Mouse (Mus musculus) mouse trophoblast stem cell (cell line): Measurements from ENCODE around the gene Enpp7.

Experiments
- in situ Hi-C, 2 experiments: fragments of 300-500 bp; cut with MseI, MboI; formaldehyde crosslinking; loops; 2 replicates in 1 of 2; 3 replicates in 1 of 2; pipeline ENCODE4 v1.15.1; 2025

Enpp7 gene

DNA sequence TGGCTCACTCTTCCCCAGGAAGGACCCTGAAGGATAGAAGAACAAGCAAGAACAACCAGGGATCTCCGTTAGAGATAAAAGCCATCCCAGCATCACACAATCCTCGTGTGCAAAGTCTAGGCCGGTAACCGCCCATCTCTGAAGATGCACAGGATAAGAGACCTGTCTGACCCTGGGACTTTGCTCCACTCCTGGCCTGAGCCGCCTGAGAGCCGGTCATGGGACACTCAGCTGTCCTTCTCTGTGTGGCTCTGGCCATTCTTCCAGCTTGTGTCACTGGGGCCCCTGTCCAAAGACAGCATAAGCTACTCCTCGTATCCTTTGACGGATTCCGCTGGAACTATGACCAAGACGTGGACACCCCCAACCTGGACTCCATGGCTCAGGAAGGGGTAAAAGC, at the start of gene Enpp7:
TSS of gene Enpp7 (plus strand) at position 190 of the 400 bp plus-strand sequence.
- in situ Hi-C loops = no loop called here

DNA sequence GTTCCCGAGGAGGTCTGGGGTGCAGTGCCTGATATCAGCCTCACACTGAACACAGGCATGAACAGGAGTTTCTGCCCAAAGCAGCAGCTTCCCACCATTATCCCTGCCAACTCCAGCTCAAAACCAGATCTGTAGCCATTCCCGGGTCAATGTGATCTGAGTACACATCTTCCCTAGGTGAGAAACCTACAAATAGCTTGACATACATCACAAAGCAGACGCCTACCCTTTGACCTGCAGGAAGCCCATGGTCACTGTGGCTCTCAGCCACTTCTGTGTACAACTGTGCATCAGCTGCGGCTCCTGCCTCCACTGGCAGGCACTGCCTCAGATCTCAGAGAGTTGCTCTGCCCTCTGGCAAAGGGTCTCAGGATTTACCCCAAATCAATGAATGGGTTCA, 48.3 kb upstream of the Enpp7 start:
- in situ Hi-C loops = no loop called here

DNA sequence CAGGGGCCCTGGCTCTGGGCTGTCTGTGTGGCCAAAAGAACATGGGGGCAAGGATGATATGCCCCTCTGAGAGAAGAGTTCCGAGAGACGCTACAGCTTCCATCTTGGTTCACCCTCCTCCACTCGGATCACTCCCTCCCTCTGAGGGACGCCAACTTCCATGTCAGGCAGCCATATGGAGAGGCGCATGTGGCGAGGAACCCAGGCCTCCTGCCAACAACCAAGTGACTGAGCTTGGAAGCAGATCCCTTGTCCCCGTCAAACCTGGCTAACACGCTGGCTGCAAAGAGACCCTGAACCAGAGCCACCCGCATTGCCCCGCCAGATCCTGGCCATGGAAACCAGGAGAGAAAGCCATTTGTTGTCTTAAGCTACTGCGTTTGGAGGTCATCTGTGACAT, 47.4 kb upstream of the Enpp7 start:
- in situ Hi-C loops = no loop called here

- in situ Hi-C loops = no loop called here
Observed at GRCm38 (mm10) chr11:118941268-118941667, 46.7 kb upstream of the Enpp7 start.

GRCm38 (mm10) chr11:118945868-118946267, 42.1 kb upstream of the Enpp7 start:
- in situ Hi-C loops = no loop called here

DNA sequence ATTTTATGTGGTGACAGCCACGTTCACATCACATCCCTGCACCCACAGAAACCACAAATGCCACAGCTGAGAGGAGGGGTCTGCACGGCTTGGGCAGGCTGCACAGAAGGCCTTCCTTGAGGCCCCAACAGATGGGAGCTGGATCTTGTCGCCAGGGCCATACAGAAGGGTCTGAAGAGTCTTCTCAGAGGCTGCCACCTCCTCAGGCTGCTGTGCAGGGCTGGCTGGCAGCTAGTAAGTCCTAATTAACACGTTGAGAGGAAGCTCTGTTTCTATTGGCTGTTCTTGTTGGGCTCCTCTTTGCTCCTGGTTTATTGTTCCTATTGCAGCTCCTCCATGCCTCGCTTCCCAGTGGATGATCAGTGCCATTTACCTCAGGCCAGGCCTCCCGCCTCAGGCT, 33.0 kb upstream of the Enpp7 start:
- in situ Hi-C loops = no loop called here

- in situ Hi-C loops = no loop called here
Observed at GRCm38 (mm10) chr11:118957070-118957471, 30.9 kb upstream of the Enpp7 start.

DNA sequence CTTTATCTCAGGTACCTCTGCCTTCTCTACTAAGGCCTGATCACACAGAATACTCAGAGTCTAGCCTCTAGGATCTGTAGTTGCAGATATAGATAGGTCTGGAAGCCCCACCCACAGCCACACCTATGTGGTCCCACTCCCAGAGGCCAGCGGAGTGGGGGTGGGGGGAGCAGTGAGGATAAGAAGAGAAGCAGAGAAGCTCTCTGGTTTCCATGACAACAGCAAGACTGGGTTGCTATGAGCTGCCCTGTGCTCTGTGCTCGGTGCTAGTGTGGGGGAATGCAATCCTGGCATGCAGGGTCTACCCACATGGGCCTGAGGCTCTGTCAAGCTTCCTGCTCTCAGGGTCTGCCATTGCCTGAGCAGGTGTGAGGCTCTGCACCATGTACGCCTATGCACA, 27.3 kb upstream of the Enpp7 start:
- in situ Hi-C loops = no loop called here

DNA sequence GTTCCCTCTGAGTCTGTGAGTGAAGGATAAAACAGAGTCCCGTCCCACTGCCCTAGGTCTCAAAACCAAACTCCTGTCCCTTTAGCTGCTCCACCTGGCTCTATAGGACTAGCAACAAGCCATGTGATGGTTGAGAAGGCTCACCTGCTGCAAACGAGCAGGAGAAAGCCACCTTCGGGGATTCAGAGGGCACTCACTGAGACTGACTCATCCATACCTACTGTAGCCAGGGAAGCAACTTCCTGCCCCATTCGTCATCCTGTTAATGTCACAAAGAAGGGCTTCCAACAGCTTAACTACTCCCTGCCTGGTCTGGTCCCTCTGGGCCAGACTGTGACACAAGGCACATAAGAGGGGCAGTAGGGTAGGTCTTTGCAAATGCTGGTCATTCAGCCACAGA, 25.5 kb upstream of the Enpp7 start:
- in situ Hi-C loops = no loop called here

DNA sequence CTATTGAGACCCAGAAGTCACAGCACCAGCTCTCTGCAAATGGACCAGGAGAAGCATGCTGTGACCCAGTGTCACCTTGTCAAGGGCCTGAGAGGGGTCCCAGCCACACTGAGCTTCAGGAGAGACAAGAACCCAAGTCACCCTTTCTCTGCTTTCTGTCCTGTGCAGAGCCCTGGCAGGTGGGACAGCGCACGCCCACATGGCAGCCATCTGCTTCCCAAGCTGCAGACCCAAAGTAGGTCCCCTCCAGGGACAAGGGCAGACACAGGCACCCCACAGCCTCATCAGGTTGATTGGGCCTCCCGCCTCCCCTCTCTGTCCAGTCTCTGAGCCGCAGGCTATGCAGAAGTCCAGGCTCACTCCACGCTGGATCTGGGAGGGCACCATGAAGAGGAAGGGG, 24.1 kb upstream of the Enpp7 start:
- in situ Hi-C loops = no loop called here

DNA sequence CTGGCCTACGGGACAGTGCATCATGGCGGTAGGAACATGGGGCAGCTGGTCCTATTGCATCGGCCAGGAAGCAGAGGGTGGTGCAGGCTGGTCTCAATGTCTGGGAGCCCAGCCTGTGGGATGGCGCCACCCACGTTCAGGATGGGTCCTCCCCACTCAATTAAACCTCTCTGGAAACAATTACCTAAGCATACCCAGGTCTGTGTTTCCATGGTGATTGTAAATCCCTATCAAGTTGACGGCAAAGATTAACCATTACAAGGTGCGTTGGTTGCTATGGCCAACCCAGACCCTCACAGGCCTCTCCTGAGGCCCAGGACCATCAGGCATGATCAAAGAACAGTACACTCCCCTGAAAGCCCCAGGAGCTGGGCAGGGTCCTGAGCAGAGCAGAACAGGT, 22.9 kb upstream of the Enpp7 start:
- in situ Hi-C loops = no loop called here

- in situ Hi-C loops = no loop called here
Observed at GRCm38 (mm10) chr11:118971470-118972034, 16.4 kb upstream of the Enpp7 start.

- in situ Hi-C loops = no loop called here
Observed at GRCm38 (mm10) chr11:118972431-118973377, 15.3 kb upstream of the Enpp7 start.

DNA sequence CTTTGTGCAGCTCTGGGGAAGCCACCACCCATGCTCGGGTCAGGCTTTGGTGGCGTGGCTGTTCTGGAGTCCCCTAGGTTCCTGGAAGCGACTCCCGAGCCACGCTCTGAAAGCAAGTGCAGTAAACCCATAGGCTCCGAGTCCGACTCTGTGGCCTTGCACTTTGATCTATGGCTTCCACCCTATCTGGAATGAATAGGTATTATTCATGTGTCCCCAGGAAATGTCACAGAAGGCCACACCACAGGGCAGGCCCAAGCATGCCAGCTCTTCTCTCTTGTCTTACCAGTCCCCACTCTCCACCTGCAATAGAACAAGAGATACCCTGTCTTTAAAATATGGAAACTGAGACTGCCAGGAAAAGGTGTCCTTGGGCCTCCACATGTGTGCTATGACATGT, 13.6 kb upstream of the Enpp7 start:
- in situ Hi-C loops = no loop called here

- in situ Hi-C loops = no loop called here
Observed at GRCm38 (mm10) chr11:118975427-118975826, 12.6 kb upstream of the Enpp7 start.

GRCm38 (mm10) chr11:118975917-118976316, 12.1 kb upstream of the Enpp7 start:
- in situ Hi-C loops = no loop called here

DNA sequence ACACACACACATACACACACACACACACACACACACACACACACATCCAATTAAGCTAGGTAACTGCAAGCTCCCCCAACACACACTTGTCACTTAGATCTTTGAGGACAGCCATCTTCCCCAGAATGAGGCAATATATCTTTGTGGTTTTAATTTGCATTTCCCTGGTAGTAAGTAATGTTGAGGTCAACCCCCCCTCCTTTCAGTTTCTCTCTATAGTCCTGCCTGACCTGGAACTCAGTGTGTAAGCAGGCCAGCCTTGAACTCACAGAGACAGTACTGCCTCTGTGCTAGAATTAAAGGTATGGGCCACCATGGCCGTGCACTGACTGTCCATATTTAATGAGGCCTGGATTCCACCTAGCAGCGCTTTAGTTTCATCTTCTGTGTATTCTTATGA, 7.6 kb upstream of the Enpp7 start:
- in situ Hi-C loops = no loop called here

- in situ Hi-C loops = no loop called here
Observed at GRCm38 (mm10) chr11:118981012-118981776, 6.8 kb upstream of the Enpp7 start.

DNA sequence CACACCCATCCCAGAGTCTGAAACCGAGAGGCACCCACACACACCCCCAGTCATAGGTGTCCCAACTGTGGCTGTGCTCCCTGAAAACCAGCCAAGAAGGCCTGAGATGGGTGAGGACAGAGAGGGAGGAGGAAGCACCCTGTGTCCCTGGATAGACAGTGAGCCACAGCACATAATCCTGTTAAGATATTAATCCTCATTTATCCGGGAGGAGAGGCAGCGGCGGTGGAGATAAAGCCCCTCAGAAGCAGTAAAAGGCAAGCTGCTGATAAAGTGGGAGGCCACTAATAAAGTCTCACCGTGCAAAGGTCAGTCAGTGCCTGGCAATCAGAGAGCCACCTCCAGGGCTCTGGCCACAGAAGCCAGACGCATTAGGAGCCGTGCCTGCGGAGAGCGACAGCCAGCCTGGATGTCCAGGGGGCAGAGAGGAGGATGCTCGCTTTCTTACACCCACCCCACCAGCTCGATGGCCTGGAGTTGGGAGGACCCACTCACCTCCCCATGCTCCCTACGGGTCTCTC, 5.3 kb upstream of the Enpp7 start:
- in situ Hi-C loops = no loop called here

GRCm38 (mm10) chr11:118985571-118985970, 2.4 kb upstream of the Enpp7 start:
- in situ Hi-C loops = no loop called here

DNA sequence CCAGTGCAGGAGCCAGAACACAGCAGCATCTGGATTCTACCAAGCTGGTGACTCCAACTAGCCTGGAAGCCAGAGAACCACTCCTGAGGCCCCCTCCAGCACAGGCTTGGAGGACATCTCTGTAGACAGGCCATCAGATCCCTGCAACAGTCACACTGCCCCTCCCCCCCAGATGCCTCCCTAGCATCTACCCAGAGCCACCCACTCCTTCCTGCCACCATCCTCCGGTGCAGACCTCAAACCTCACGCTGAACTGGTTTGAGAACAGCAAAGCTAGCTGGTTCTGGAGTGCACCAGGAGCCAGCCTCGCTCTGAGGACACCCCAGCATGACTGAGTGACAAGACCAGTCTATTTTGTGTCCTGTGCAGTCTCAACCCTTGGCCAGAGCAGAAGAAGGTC, 4.8 kb downstream of the Enpp7 start:
- in situ Hi-C loops = no loop called here

GRCm38 (mm10) chr11:118995448-118995847, 7.5 kb downstream of the Enpp7 start:
- in situ Hi-C loops = loop anchor here in 1 of 2 experiments (5.0 kb wide), 1 partner anchor 37 kb away; no protein-coding TSS in a partner anchor
